Mouse (Mus musculus) liver, embryonic 14.5 days (tissue): ENCODE data around the gene Crispld2.

Experiments
- CTCF ChIP-seq: IDR thresholded peaks from 2 replicates; pipeline ENCODE4 v1.5.1; 2016; ENCODE audit warnings: antibody characterized with exemption, low read depth, control low read depth
- EP300 ChIP-seq: IDR thresholded peaks from 2 replicates; pipeline ENCODE4 v1.6.1; 2016; ENCODE audit warnings: antibody characterized with exemption, low read depth

GRCm38 (mm10) chr8:119992249-119992648, at the start of gene Crispld2:
- TF ChIP-seq CTCF (0 out of 2 replicates have a peak, but pooled peaks have one; percentile 22), EP300 (no peak)
